Mouse (Mus musculus) naive thymus-derived CD4-positive, alpha-beta T cell, adult 2 months (primary cell): ENCODE measurements around the gene Slc6a5.

ENCODE experiments used
- DNase-seq: peaks from one replicate; pipeline ENCODE4 v3.0.0-alpha.2; 2011; ENCODE audit warnings: low read depth

Slc6a5 gene

GRCm38 (mm10) chr7:49981511-49982227, 71.7 kb downstream of the Slc6a5 start:
- no peak for DNase-seq

- DNase-seq: no peak
Observed at GRCm38 (mm10) chr7:49984698-49985097, 74.8 kb downstream of the Slc6a5 start.

DNA sequence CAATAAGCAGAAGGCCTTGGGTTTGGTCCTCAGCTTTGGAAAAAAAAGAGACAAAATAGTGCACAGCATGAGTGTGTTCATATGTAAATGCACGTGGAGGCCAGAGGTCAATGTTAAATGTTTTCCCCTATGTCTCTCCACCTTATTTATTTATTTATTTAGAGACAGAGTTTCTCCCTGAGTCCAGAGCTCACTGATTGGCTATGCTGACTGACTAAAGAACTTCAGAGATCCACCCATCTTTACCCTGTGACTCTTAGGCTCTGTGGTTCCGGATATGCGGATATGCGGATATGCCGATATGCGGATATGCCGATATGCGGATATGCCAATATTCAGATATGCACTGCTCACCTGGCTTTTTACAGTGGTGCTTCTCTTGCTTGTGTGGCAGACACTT, 76.0 kb downstream of the Slc6a5 start:
- DNase-seq: no peak

GRCm38 (mm10) chr7:49999321-49999720, 89.4 kb downstream of the Slc6a5 start:
- DNase-seq: no peak

DNA sequence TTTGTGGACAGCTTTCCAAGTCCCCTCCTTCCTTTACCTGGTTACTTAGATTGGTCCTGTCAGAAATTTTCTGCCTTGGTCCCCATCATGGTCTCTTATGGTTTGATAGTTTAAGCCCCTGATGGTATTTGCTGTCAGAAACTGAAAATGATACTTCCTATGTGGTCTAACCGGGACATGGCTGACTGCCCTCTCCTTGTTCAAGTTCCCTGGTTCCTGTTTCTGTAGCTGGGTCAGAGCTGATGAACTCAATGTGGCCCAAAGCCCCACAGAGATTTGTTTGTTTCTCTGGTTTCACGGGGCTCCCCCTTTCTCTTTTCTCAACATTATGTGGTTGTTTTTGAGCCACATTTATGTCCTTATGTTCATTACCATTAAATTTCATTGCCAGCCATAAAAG, 95.3 kb downstream of the Slc6a5 start:
- DNase-seq: no peak
